Mouse (Mus musculus) gastrocnemius, postnatal 25 days (tissue): ENCODE measurements around the gene Tctex1d2. TPM values are rescaled to one million over a fixed set of nuclear protein-coding genes. Genes with fewer than 3 reads are reported as not detected.
A peak's percentile ranks its signal among the peaks of the same experiment; 100 is the strongest.

Experiments
- DNase-seq: peaks from one replicate; pipeline ENCODE4 v3.0.0; 2022
- long read RNA-seq, 2 experiments: library from polyadenylated mRNA; stranded (forward); transcript quantifications; one replicate each; pipeline ENCODE4 v2.0.0; 2021
- total RNA-seq, 2 experiments: library from RNA; stranded (reverse); gene quantifications; 1 replicate in 1 of 2; 2 replicates in 1 of 2; pipeline ENCODE4 v1.2.3; 2021

Tctex1d2 gene
- 1 to 10 TPM; 4.1 to 4.3 TPM for total RNA-seq
- long read RNA-seq, experiment 1, transcript Tctex1d2-201 (5 exons, 838 nt), result major isoform, 11 of 12 reads
- long read RNA-seq, experiment 1, partial matches to known transcripts, result 1 of 12 reads
- long read RNA-seq, experiment 1, other reads (novel, unspliced or antisense), result 0 of 12 reads
- long read RNA-seq, experiment 2, transcript Tctex1d2-201 (5 exons, 838 nt), result major isoform, 7 of 7 reads
- long read RNA-seq, experiment 2, partial matches to known transcripts, result 0 of 7 reads
- long read RNA-seq, experiment 2, other reads (novel, unspliced or antisense), result 0 of 7 reads

GRCm38 (mm10) chr16:32419517-32420483 lies at the start of gene Tctex1d2:
TSS of gene Tctex1d2 (plus strand) at chr16:32419702.
- peak; percentile 93 for DNase-seq

- DNase-seq, result no peak
Observed at GRCm38 (mm10) chr16:32371351-32371750, 48.2 kb upstream of the Tctex1d2 start.

GRCm38 (mm10) chr16:32379575-32379974 lies 39.9 kb upstream of the Tctex1d2 start:
- no peak for DNase-seq

- no peak for DNase-seq
Observed at GRCm38 (mm10) chr16:32382901-32383300, 36.6 kb upstream of the Tctex1d2 start.

GRCm38 (mm10) chr16:32384885-32385284 lies 34.6 kb upstream of the Tctex1d2 start:
- DNase-seq, result no peak

- DNase-seq, result no peak
Observed at GRCm38 (mm10) chr16:32386826-32387225, 32.7 kb upstream of the Tctex1d2 start.

GRCm38 (mm10) chr16:32389049-32389448 lies 30.5 kb upstream of the Tctex1d2 start:
- DNase-seq, result no peak

GRCm38 (mm10) chr16:32389841-32390240 lies 29.7 kb upstream of the Tctex1d2 start:
- DNase-seq, result no peak

- no peak for DNase-seq
Observed at GRCm38 (mm10) chr16:32390882-32391281, 28.6 kb upstream of the Tctex1d2 start.

GRCm38 (mm10) chr16:32395679-32396540 lies 23.6 kb upstream of the Tctex1d2 start:
- DNase-seq, result no peak

- DNase-seq, result peak; percentile 18
Observed at GRCm38 (mm10) chr16:32396541-32396835, 23.0 kb upstream of the Tctex1d2 start.

- DNase-seq, result no peak
Observed at GRCm38 (mm10) chr16:32398206-32398605, 21.3 kb upstream of the Tctex1d2 start.

- DNase-seq, result no peak
Observed at GRCm38 (mm10) chr16:32400267-32400666, 19.2 kb upstream of the Tctex1d2 start, which contains the start of gene Tm4sf19. TSS of gene Tm4sf19 (plus strand) at chr16:32400506.

GRCm38 (mm10) chr16:32401335-32401965 lies 18.1 kb upstream of the Tctex1d2 start:
- DNase-seq, result no peak

GRCm38 (mm10) chr16:32402818-32403217 lies 16.7 kb upstream of the Tctex1d2 start:
- no peak for DNase-seq

GRCm38 (mm10) chr16:32405716-32406115 lies 13.8 kb upstream of the Tctex1d2 start:
- no peak for DNase-seq

- DNase-seq, result no peak
Observed at GRCm38 (mm10) chr16:32406671-32407070, 12.8 kb upstream of the Tctex1d2 start.

- no peak for DNase-seq
Observed at GRCm38 (mm10) chr16:32407730-32408129, 11.8 kb upstream of the Tctex1d2 start.

- DNase-seq, result no peak
Observed at GRCm38 (mm10) chr16:32417457-32417856, 2.0 kb upstream of the Tctex1d2 start.

GRCm38 (mm10) chr16:32427506-32427905 lies 8.0 kb downstream of the Tctex1d2 start:
- DNase-seq, result no peak

- DNase-seq, result peak; percentile 92
Observed at GRCm38 (mm10) chr16:32430474-32431046, 11.1 kb downstream of the Tctex1d2 start, which contains the start of gene Pcyt1a. TSS of gene Pcyt1a (plus strand) at chr16:32430921.
